Mouse (Mus musculus): ENCODE measurements at regions not wholly inside any gene's neighbourhood (a gene's known extent, or its start where the extent isn't known, plus 50 kb on each side); places are given as distances from the start of the nearest gene placed in this dataset.

DNA sequence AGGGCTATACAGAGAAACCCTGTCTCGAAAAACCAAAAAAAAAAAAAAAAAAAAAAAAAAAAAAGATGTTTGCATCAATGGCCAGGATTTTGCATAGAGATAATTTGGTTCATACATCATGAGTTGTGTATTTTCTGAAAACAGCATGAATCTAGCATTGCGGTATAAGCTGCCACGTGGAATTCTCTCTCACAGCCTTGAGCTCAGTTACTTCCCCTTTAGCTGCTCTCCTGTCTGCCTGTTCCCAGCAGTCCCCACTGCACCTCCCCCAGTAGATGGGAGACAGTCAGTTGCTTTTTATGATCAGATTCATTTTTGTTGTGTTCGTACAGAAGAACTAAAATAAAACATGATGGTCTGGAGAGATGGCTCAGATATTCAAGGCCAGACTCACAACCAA, 170.7 kb downstream of the Gja1 start:
- Histone ChIP-seq H3K4me1 (ENCODE audit: control insufficient read depth, insufficient read depth, low read length) (no peaks in the 10 kb centered on the region), H3K27ac (ENCODE audit: insufficient read depth, low read length) (no peak overlapping the region), H3K4me3 (ENCODE audit: insufficient read depth, low read length) (no peak overlapping the region)
- TF ChIP-seq POLR2A (IDR thresholded peaks at IDR 0.05; ENCODE audit: extremely low read depth, insufficient read depth, low read length) (no peak), CTCF (IDR thresholded peaks at IDR 0.05; ENCODE audit: extremely low read depth, insufficient read depth, low read length) (no peak)

DNA sequence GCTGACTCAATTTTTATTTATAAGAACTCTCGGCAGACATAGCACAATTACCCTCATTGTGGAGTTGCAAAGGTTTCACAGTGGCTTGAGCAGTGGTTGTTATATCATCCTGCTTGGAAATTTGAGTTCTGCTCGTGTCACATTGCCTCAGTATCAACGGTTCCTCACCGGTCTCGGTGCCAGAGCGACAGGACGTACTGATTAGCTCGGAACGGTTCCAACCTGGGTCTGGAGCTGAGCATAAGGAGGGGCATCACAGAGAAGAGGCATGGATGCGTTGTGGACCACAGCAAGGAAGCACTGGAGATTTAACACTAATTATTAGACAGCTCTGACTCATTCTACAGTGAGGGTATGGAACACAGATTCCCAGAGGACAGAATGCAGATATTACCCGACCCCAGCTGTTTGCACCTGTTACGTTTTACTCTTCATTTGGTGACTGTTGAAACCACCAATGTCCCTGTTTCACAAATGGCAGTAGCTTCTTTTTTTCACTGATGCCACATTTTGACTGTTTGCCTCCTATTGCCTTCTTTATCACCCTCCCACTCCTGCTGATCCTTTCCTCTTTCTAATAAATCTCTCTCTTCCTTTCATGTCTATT, 189.8 kb downstream of the Gja1 start:
- Histone ChIP-seq H3K4me3 (ENCODE audit: insufficient read depth, low read length) (no peak overlapping the region), H3K27ac (ENCODE audit: insufficient read depth, low read length) (no peak overlapping the region), H3K4me1 (ENCODE audit: control insufficient read depth, insufficient read depth, low read length) (no peaks in the 10 kb centered on the region)
- no peak for TF ChIP-seq POLR2A (IDR thresholded peaks at IDR 0.05; ENCODE audit: extremely low read depth, insufficient read depth, low read length)
- TF ChIP-seq CTCF (IDR thresholded peaks at IDR 0.05; ENCODE audit: extremely low read depth, insufficient read depth, low read length), result no peak

DNA sequence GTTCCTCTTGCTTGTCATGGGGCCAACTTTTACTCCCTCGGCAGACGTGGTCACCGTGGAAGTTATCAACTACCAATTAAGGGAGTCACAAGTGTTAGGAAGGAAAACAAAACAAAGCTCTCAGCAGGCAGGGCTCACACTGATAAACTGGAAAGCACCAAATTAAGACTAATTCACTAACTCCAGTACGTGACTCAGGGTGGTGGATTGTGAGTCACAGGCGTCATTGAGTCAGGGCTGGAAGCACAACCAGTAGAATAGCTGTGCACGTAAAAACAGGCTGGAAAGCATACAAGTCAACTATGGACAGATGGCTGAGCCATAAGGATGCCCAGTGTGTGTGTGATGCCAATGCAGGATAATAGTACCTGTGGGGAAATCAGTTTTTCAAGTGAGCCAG, 204.9 kb downstream of the Gja1 start:
- no peak overlapping the region for H3K4me3 ChIP-seq (ENCODE audit: insufficient read depth, low read length)
- no peak overlapping the region for H3K27ac ChIP-seq (ENCODE audit: insufficient read depth, low read length)
- no peaks in the 10 kb centered on the region for H3K4me1 ChIP-seq (ENCODE audit: control insufficient read depth, insufficient read depth, low read length)
- TF ChIP-seq CTCF (IDR thresholded peaks at IDR 0.05; ENCODE audit: extremely low read depth, insufficient read depth, low read length) (no peak), POLR2A (IDR thresholded peaks at IDR 0.05; ENCODE audit: extremely low read depth, insufficient read depth, low read length) (no peak)

- H3K4me3 ChIP-seq (ENCODE audit: insufficient read depth, low read length), result no peak overlapping the region
- TF ChIP-seq CTCF (IDR thresholded peaks at IDR 0.05; ENCODE audit: extremely low read depth, insufficient read depth, low read length) (no peak), POLR2A (IDR thresholded peaks at IDR 0.05; ENCODE audit: extremely low read depth, insufficient read depth, low read length) (no peak)
- H3K27ac ChIP-seq (ENCODE audit: insufficient read depth, low read length), result no peak overlapping the region
- H3K4me1 ChIP-seq (ENCODE audit: control insufficient read depth, insufficient read depth, low read length), result no peaks in the 10 kb centered on the region
These were observed 210.1 kb downstream of the Gja1 start for GRCm38 (mm10) chr10:56587205-56587604.

GRCm38 (mm10) chr10:56597382-56597781, 220.3 kb downstream of the Gja1 start:
- H3K4me1 ChIP-seq (ENCODE audit: control insufficient read depth, insufficient read depth, low read length), result no peaks in the 10 kb centered on the region
- H3K27ac ChIP-seq (ENCODE audit: insufficient read depth, low read length), result no peak overlapping the region
- TF ChIP-seq POLR2A (IDR thresholded peaks at IDR 0.05; ENCODE audit: extremely low read depth, insufficient read depth, low read length) (no peak), CTCF (IDR thresholded peaks at IDR 0.05; ENCODE audit: extremely low read depth, insufficient read depth, low read length) (no peak)
- no peak overlapping the region for H3K4me3 ChIP-seq (ENCODE audit: insufficient read depth, low read length)

- TF ChIP-seq POLR2A (IDR thresholded peaks at IDR 0.05; ENCODE audit: extremely low read depth, insufficient read depth, low read length), result no peak
- TF ChIP-seq CTCF (IDR thresholded peaks at IDR 0.05; ENCODE audit: extremely low read depth, insufficient read depth, low read length), result no peak
These were observed 221.1 kb downstream of the Gja1 start for GRCm38 (mm10) chr10:56598191-56598590.

GRCm38 (mm10) chr10:56599923-56600322, 222.8 kb downstream of the Gja1 start:
- no peaks in the 10 kb centered on the region for H3K4me1 ChIP-seq (ENCODE audit: control insufficient read depth, insufficient read depth, low read length)
- no peak for TF ChIP-seq CTCF (IDR thresholded peaks at IDR 0.05; ENCODE audit: extremely low read depth, insufficient read depth, low read length)
- no peak for TF ChIP-seq POLR2A (IDR thresholded peaks at IDR 0.05; ENCODE audit: extremely low read depth, insufficient read depth, low read length)
- H3K4me3 ChIP-seq (ENCODE audit: insufficient read depth, low read length), result no peak overlapping the region
- no peak overlapping the region for H3K27ac ChIP-seq (ENCODE audit: insufficient read depth, low read length)

More at GRCm38 (mm10) chr10:56598191-56598590, 221.1 kb downstream of the Gja1 start:
- Histone ChIP-seq H3K4me1 (ENCODE audit: control insufficient read depth, insufficient read depth, low read length) (no peaks in the 10 kb centered on the region), H3K27ac (ENCODE audit: insufficient read depth, low read length) (no peak overlapping the region), H3K4me3 (ENCODE audit: insufficient read depth, low read length) (no peak overlapping the region)

DNA sequence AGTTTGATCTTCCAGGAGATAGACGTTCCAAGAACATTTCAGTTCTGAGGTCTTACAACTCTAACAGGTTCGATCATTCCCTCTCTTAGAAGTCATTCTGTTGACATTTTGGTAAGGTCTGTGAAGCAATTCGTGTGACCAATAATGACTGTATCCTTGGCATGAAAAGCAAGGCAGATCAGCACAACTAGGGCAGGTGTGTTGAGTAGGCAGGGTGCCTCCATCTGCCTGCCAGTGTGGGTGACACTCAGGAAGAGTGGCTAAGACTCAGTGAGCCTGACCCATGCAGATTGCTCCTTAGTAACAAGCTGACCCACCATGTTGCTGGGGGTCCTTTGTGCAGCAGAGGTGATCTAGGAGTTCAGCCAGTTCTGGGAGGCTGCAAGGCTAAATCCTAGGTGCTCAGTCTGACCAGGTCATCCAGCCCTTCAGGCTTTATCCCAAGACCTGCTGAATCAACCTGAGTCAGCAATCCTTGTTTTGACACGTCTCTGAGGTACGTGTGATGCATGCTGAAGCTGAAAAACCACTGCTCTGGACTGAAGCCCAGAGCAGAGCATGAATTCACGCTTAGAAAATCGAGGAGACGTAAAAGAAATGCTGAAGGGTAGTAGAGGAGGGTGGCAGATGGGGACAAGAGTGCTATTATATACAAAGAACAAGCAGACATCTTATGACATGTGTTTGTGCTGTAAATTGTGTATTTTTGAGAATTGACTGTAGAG, 234.6 kb downstream of the Gja1 start:
- no peak overlapping the region for H3K27ac ChIP-seq (ENCODE audit: insufficient read depth, low read length)
- H3K4me3 ChIP-seq (ENCODE audit: insufficient read depth, low read length), result no peak overlapping the region
- H3K4me1 ChIP-seq (ENCODE audit: control insufficient read depth, insufficient read depth, low read length), result peaks cover 2% of the 10 kb centered on the region

DNA sequence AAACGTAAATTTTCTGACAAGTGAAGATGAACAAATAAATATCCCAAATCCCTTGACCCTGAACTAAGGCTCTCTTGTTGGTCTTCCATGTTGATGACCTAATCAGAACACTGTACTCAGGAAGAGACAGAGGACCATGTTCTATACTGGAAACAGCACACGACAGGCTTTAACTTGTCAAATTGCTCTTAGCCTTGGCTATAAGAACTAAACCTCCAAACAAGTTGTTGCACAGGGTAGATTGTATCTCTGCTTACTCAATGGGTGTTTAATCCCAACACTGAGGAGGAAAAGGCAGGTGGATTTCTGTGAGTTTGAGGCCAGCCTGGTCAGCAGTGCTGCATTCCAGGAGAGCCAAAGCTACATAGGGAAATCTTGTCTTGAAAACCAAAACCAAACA, 265.5 kb downstream of the Gja1 start:
- Histone ChIP-seq H3K4me1 (ENCODE audit: control insufficient read depth, insufficient read depth, low read length) (no peaks in the 10 kb centered on the region), H3K27ac (ENCODE audit: insufficient read depth, low read length) (no peak overlapping the region)
- TF ChIP-seq POLR2A (IDR thresholded peaks at IDR 0.05; ENCODE audit: extremely low read depth, insufficient read depth, low read length), result no peak
- no peak for TF ChIP-seq CTCF (IDR thresholded peaks at IDR 0.05; ENCODE audit: extremely low read depth, insufficient read depth, low read length)

More for the DNA sequence above, 234.6 kb downstream of the Gja1 start:
- TF ChIP-seq POLR2A (IDR thresholded peaks at IDR 0.05; ENCODE audit: extremely low read depth, insufficient read depth, low read length) (no peak), CTCF (IDR thresholded peaks at IDR 0.05; ENCODE audit: extremely low read depth, insufficient read depth, low read length) (no peak)

More for the DNA sequence above, 265.5 kb downstream of the Gja1 start:
- H3K4me3 ChIP-seq (ENCODE audit: insufficient read depth, low read length), result no peak overlapping the region
